Mouse (Mus musculus): ENCODE data around the gene Rpl39.
"Not testable (repeated sequence)": the region's sequence is repeated elsewhere in the genome, so short reads cannot be mapped to it uniquely, and the experiment has no call there.

Gene Rpl39
- long read RNA-seq, experiment 1, transcript Rpl39-201 (3 exons, 612 nt), result major isoform, 655 of 656 reads
- long read RNA-seq, experiment 1, partial matches to known transcripts, result 0 of 656 reads
- long read RNA-seq, experiment 1, other reads (novel, unspliced or antisense), result 1 of 656 reads
- long read RNA-seq, experiment 2, transcript Rpl39-201 (3 exons, 612 nt), result major isoform, 505 of 507 reads
- long read RNA-seq, experiment 2, partial matches to known transcripts, result 0 of 507 reads
- long read RNA-seq, experiment 2, other reads (novel, unspliced or antisense), result 2 of 507 reads

GRCm38 (mm10) chrX:37084927-37085660 lies at the start of gene Rpl39:
Gene Rpl39 (minus strand): TSS chrX:37085402.
- intact Hi-C loops (cut with DNase I), result no loop called here

GRCm38 (mm10) chrX:37126671-37127358 lies 41.6 kb upstream of the Rpl39 start, which contains the start of gene Nkap:
Gene Nkap (plus strand): TSS chrX:37126795.
- intact Hi-C loops (cut with DNase I), result no loop called here

- intact Hi-C loops (cut with DNase I), result no loop called here
Measured at GRCm38 (mm10) chrX:37125511-37125910, 40.3 kb upstream of the Rpl39 start.

GRCm38 (mm10) chrX:37120212-37120611 lies 35.0 kb upstream of the Rpl39 start:
- intact Hi-C loops (cut with DNase I), result no loop called here

- intact Hi-C loops (cut with DNase I), result no loop called here
Measured at GRCm38 (mm10) chrX:37119585-37119984, 34.4 kb upstream of the Rpl39 start.

GRCm38 (mm10) chrX:37117085-37117484 lies 31.9 kb upstream of the Rpl39 start:
- intact Hi-C loops (cut with DNase I), result no loop called here

- intact Hi-C loops (cut with DNase I), result no loop called here
Measured at GRCm38 (mm10) chrX:37110881-37111193, 25.6 kb upstream of the Rpl39 start.

GRCm38 (mm10) chrX:37110193-37110880 lies 25.1 kb upstream of the Rpl39 start, which contains the start of gene Upf3b:
Gene Upf3b (minus strand): TSS chrX:37110322.
- intact Hi-C loops (cut with DNase I), result no loop called here

GRCm38 (mm10) chrX:37109526-37110192 lies 24.5 kb upstream of the Rpl39 start:
- intact Hi-C loops (cut with DNase I), result no loop called here

GRCm38 (mm10) chrX:37103826-37104225 lies 18.6 kb upstream of the Rpl39 start:
- intact Hi-C loops (cut with DNase I), result no loop called here

- intact Hi-C loops (cut with DNase I), result no loop called here
Measured at GRCm38 (mm10) chrX:37098681-37099080, 13.5 kb upstream of the Rpl39 start.

GRCm38 (mm10) chrX:37095106-37095768 lies 10.0 kb upstream of the Rpl39 start:
- intact Hi-C loops (cut with DNase I), result no loop called here

- intact Hi-C loops (cut with DNase I), result no loop called here
Measured at GRCm38 (mm10) chrX:37091457-37091856, 6.3 kb upstream of the Rpl39 start.

- intact Hi-C loops (cut with DNase I), result no loop called here
Measured at GRCm38 (mm10) chrX:37088778-37089177, 3.6 kb upstream of the Rpl39 start.

- intact Hi-C loops (cut with DNase I), result no loop called here
Measured at GRCm38 (mm10) chrX:37085665-37086064, 463 bp upstream of the Rpl39 start.

GRCm38 (mm10) chrX:37084318-37084926 lies 780 bp downstream of the Rpl39 start:
- intact Hi-C loops (cut with DNase I), result no loop called here

GRCm38 (mm10) chrX:37081194-37081593 lies 4.0 kb downstream of the Rpl39 start:
- intact Hi-C loops (cut with DNase I), result no loop called here

- intact Hi-C loops (cut with DNase I), result not testable (repeated sequence)
Measured at GRCm38 (mm10) chrX:37080345-37080744, 4.9 kb downstream of the Rpl39 start.

GRCm38 (mm10) chrX:37076651-37077050 lies 8.6 kb downstream of the Rpl39 start:
- intact Hi-C loops (cut with DNase I), result no loop called here

GRCm38 (mm10) chrX:37074262-37074892 lies 10.8 kb downstream of the Rpl39 start:
- intact Hi-C loops (cut with DNase I), result no loop called here
